Mouse (Mus musculus): ENCODE measurements around the gene Fam234a.

- no peak for TF ChIP-seq CTCF (IDR thresholded peaks at IDR 0.05; ENCODE audit: borderline replicate concordance, insufficient read depth, low read length)
- TF ChIP-seq POLR2A (IDR thresholded peaks at IDR 0.05; ENCODE audit: low read depth, low read length): no peak
Observed at GRCm38 (mm10) chr17:26206392-26206791, 37.6 kb downstream of the Fam234a start.
